Mouse (Mus musculus) ES-E14 (cell line): ENCODE measurements around the gene Kcnip1. TPM values are rescaled to one million over a fixed set of nuclear protein-coding genes. Genes with fewer than 3 reads are reported as not detected.

Experiments
- DNase-seq: peaks from one replicate; pipeline ENCODE4 v3.0.0-alpha.2; 2013; ENCODE audit warnings: low read depth, low spot score
- H3K27ac ChIP-seq: 2 replicates; pipeline ENCODE4 v1.5.1; 2012; ENCODE audit warnings: low read depth, mild to moderate bottlenecking, low read length, moderate library complexity, mixed read lengths; ENCODE audit not compliant: poor library complexity, insufficient read depth, severe bottlenecking
- H3K36me3 ChIP-seq: 2 replicates; pipeline ENCODE4 v1.6.1; 2012; ENCODE audit warnings: mild to moderate bottlenecking, low read length, moderate library complexity, mixed read lengths; ENCODE audit not compliant: control insufficient read depth, poor library complexity, insufficient read depth, severe bottlenecking
- H3K4me1 ChIP-seq, 2 experiments: fragments of 150-350 bp in 1 of 2; sonication (generic) in 1 of 2; 2 replicates each; pipeline ENCODE4 v1.6.1; 2012; ENCODE audit warnings: low read length in 2 of 2, mild to moderate bottlenecking in 1 of 2, mixed read lengths in 1 of 2; ENCODE audit not compliant: control insufficient read depth in 2 of 2, insufficient read depth in 2 of 2, poor library complexity in 1 of 2
- H3K4me3 ChIP-seq, 2 experiments: fragments of 150-350 bp in 1 of 2; sonication (generic) in 1 of 2; 2 replicates each; pipeline ENCODE4 v1.5.1; 2012; ENCODE audit warnings: low read length in 2 of 2, low read depth in 1 of 2, mild to moderate bottlenecking in 1 of 2, mixed read lengths in 1 of 2; ENCODE audit not compliant: insufficient read depth in 1 of 2, poor library complexity in 1 of 2, severe bottlenecking in 1 of 2
- H3K9ac ChIP-seq: 2 replicates; pipeline ENCODE4 v1.6.1; 2012; ENCODE audit warnings: low read depth, mild to moderate bottlenecking, low read length, mixed read lengths; ENCODE audit not compliant: poor library complexity, insufficient read depth, severe bottlenecking
- H3K9me3 ChIP-seq: fragments of 150-350 bp; sonication (generic); 2 replicates; pipeline ENCODE4 v1.6.1; 2012; ENCODE audit warnings: low read depth, mild to moderate bottlenecking, low read length; ENCODE audit not compliant: control insufficient read depth, insufficient read depth
- CHD2 ChIP-seq: IDR thresholded peaks from 2 replicates; pipeline ENCODE4 v1.6.1; 2014; ENCODE audit warnings: mild to moderate bottlenecking, low read depth, low read length, inconsistent platforms
- HCFC1 ChIP-seq: IDR thresholded peaks from 2 replicates; pipeline ENCODE4 v1.6.1; 2012; ENCODE audit warnings: low read length, inconsistent platforms, borderline replicate concordance; ENCODE audit not compliant: insufficient read depth
- MAFK ChIP-seq: IDR thresholded peaks from 2 replicates; pipeline ENCODE4 v1.6.1; 2014; ENCODE audit warnings: mild to moderate bottlenecking, low read depth, low read length, inconsistent platforms; ENCODE audit not compliant: insufficient read depth
- ZC3H11A ChIP-seq: IDR thresholded peaks from 2 replicates; pipeline ENCODE4 v1.6.1; 2012; ENCODE audit warnings: low read depth, mild to moderate bottlenecking, inconsistent platforms, low read length, borderline replicate concordance
- ZNF384 ChIP-seq: IDR thresholded peaks from 2 replicates; pipeline ENCODE4 v1.6.1; 2012; ENCODE audit warnings: low read depth, low read length, inconsistent platforms
- in situ Hi-C, 2 experiments: fragments of 600-800 bp; cut with MboI; formaldehyde crosslinking; loops; one replicate each; pipeline ENCODE4 v1.15.1; 2025; ENCODE audit warnings: low sequenced_read_pairs in 2 of 2, inconsistent platforms in 1 of 2; ENCODE audit not compliant: unreplicated experiment in 2 of 2
- total RNA-seq: library from RNA; depleted of rRNA; stranded (reverse); fragments of 300-350 nt; gene quantifications from 2 replicates; pipeline ENCODE4 v1.2.3, GENCODE M21; 2012

The Kcnip1 gene
- total RNA-seq, 1 experiment, result 0.22 TPM

- TF ChIP-seq MAFK (no peak), ZC3H11A (no peak), HCFC1 (no peak), ZNF384 (no peak), CHD2 (no peak)
- no peaks in the 10 kb centered on the region for H3K4me1 ChIP-seq
These were observed 355.8 kb downstream of the Kcnip1 start for GRCm38 (mm10) chr11:33637107-33637506.

GRCm38 (mm10) chr11:33627136-33627742, 365.7 kb downstream of the Kcnip1 start:
- no peak for TF ChIP-seq ZNF384
- TF ChIP-seq MAFK, result no peak
- TF ChIP-seq ZC3H11A, result no peak
- no peak for TF ChIP-seq CHD2
- TF ChIP-seq HCFC1, result no peak
- H3K36me3 ChIP-seq, result no peaks in the 10 kb centered on the region
- H3K4me3 ChIP-seq, result no peak overlapping the region
- no peak overlapping the region for H3K9ac ChIP-seq
- H3K4me1 ChIP-seq, result no peaks in the 10 kb centered on the region
- no peaks in the 10 kb centered on the region for H3K9me3 ChIP-seq
- in situ Hi-C loops, result no loop called here
- H3K27ac ChIP-seq, result no peak overlapping the region
- no peak for DNase-seq

More at GRCm38 (mm10) chr11:33637107-33637506, 355.8 kb downstream of the Kcnip1 start:
- Histone ChIP-seq H3K9me3 (0 out of 2 replicates have a peak, but pooled peaks cover 1% of the 10 kb centered on the region), H3K36me3 (no peaks in the 10 kb centered on the region), H3K9ac (no peak overlapping the region), H3K27ac (no peak overlapping the region), H3K4me3 (no peak overlapping the region)
- DNase-seq, result no peak
- in situ Hi-C loops, result no loop called here

GRCm38 (mm10) chr11:33614218-33614617, 378.7 kb downstream of the Kcnip1 start:
- in situ Hi-C loops, result loop anchor here (5.0 to 25.0 kb wide), 2 partner anchors 427 to 437 kb away; no protein-coding TSS in a partner anchor
- H3K9me3 ChIP-seq, result no peaks in the 10 kb centered on the region

GRCm38 (mm10) chr11:33607784-33608183, 385.2 kb downstream of the Kcnip1 start:
- Histone ChIP-seq H3K36me3 (no peaks in the 10 kb centered on the region), H3K9ac (no peak overlapping the region), H3K4me3 (no peak overlapping the region), H3K4me1 (peaks cover 4 to 8% of the 10 kb centered on the region in 2 experiments; a peak in 2 of 4 replicates), H3K27ac (no peak overlapping the region), H3K9me3 (no peaks in the 10 kb centered on the region)
- TF ChIP-seq ZNF384 (no peak), CHD2 (no peak), ZC3H11A (no peak), MAFK (no peak), HCFC1 (no peak)
- in situ Hi-C loops, result loop anchor here in 1 of 2 experiments (25.0 kb wide), 1 partner anchor 420 kb away; no protein-coding TSS in a partner anchor
- DNase-seq, result no peak

More at GRCm38 (mm10) chr11:33614218-33614617, 378.7 kb downstream of the Kcnip1 start:
- TF ChIP-seq CHD2 (no peak), MAFK (no peak), ZC3H11A (peak; percentile 99), ZNF384 (no peak)
- no peak overlapping the region for H3K4me3 ChIP-seq
- H3K9ac ChIP-seq, result no peak overlapping the region
- no peaks in the 10 kb centered on the region for H3K36me3 ChIP-seq
- H3K4me1 ChIP-seq, result peaks cover 2 to 3% of the 10 kb centered on the region in 2 experiments; a peak in 1 of 4 replicates
- DNase-seq, result peak; percentile 78
- no peak overlapping the region for H3K27ac ChIP-seq
